Mouse (Mus musculus): ENCODE data around the gene Adgrb3.

Adgrb3 gene

GRCm38 (mm10) chr1:25828971-25829920, at the start of gene Adgrb3:
Gene Adgrb3 (minus strand): TSS chr1:25829707.
- no peak for DNase-seq (ENCODE audit: inconsistent age in 2 of 2, low spot score in 1 of 2)

GRCm38 (mm10) chr1:25877526-25877925, 48.0 kb upstream of the Adgrb3 start:
- DNase-seq (ENCODE audit: inconsistent age in 2 of 2, low spot score in 1 of 2), result no peak

- no peak for DNase-seq (ENCODE audit: inconsistent age in 2 of 2, low spot score in 1 of 2)
These were observed 28.0 kb upstream of the Adgrb3 start for GRCm38 (mm10) chr1:25857473-25857872.

GRCm38 (mm10) chr1:25854451-25854978, 25.0 kb upstream of the Adgrb3 start:
- no peak for DNase-seq (ENCODE audit: inconsistent age in 2 of 2, low spot score in 1 of 2)

- DNase-seq (ENCODE audit: inconsistent age in 2 of 2, low spot score in 1 of 2), result no peak
These were observed 2.8 kb upstream of the Adgrb3 start for GRCm38 (mm10) chr1:25832260-25832659.

- DNase-seq (ENCODE audit: inconsistent age in 2 of 2, low spot score in 1 of 2), result no peak
These were observed 2.0 kb upstream of the Adgrb3 start for GRCm38 (mm10) chr1:25831521-25831900.

- DNase-seq (ENCODE audit: inconsistent age in 2 of 2, low spot score in 1 of 2), result no peak
These were observed 1.4 kb upstream of the Adgrb3 start for GRCm38 (mm10) chr1:25830757-25831520.

GRCm38 (mm10) chr1:25829921-25830751, 629 bp upstream of the Adgrb3 start:
- DNase-seq (ENCODE audit: inconsistent age in 2 of 2, low spot score in 1 of 2), result peak in 1 of 2 experiments; percentile 26

- DNase-seq (ENCODE audit: inconsistent age in 2 of 2, low spot score in 1 of 2), result no peak
These were observed 1.3 kb downstream of the Adgrb3 start for GRCm38 (mm10) chr1:25828071-25828755.

GRCm38 (mm10) chr1:25827436-25827835, 2.1 kb downstream of the Adgrb3 start:
- no peak for DNase-seq (ENCODE audit: inconsistent age in 2 of 2, low spot score in 1 of 2)

GRCm38 (mm10) chr1:25826771-25827170, 2.7 kb downstream of the Adgrb3 start:
- DNase-seq (ENCODE audit: inconsistent age in 2 of 2, low spot score in 1 of 2), result no peak

GRCm38 (mm10) chr1:25824626-25825025, 4.9 kb downstream of the Adgrb3 start:
- no peak for DNase-seq (ENCODE audit: inconsistent age in 2 of 2, low spot score in 1 of 2)

- DNase-seq (ENCODE audit: inconsistent age in 2 of 2, low spot score in 1 of 2), result no peak
These were observed 5.5 kb downstream of the Adgrb3 start for GRCm38 (mm10) chr1:25823961-25824360.

- no peak for DNase-seq (ENCODE audit: inconsistent age in 2 of 2, low spot score in 1 of 2)
These were observed 14.0 kb downstream of the Adgrb3 start for GRCm38 (mm10) chr1:25815491-25815890.

GRCm38 (mm10) chr1:25778784-25779183, 50.7 kb downstream of the Adgrb3 start:
- no peak for DNase-seq (ENCODE audit: inconsistent age in 2 of 2, low spot score in 1 of 2)

- no peak for DNase-seq (ENCODE audit: inconsistent age in 2 of 2, low spot score in 1 of 2)
These were observed 52.0 kb downstream of the Adgrb3 start for GRCm38 (mm10) chr1:25777459-25777858.

GRCm38 (mm10) chr1:25775440-25776130, 53.9 kb downstream of the Adgrb3 start:
- no peak for DNase-seq (ENCODE audit: inconsistent age in 2 of 2, low spot score in 1 of 2)

GRCm38 (mm10) chr1:25768958-25769357, 60.5 kb downstream of the Adgrb3 start:
- no peak for DNase-seq (ENCODE audit: inconsistent age in 2 of 2, low spot score in 1 of 2)

GRCm38 (mm10) chr1:25755265-25755664, 74.2 kb downstream of the Adgrb3 start:
- no peak for DNase-seq (ENCODE audit: inconsistent age in 2 of 2, low spot score in 1 of 2)

- DNase-seq (ENCODE audit: inconsistent age in 2 of 2, low spot score in 1 of 2), result no peak
These were observed 75.0 kb downstream of the Adgrb3 start for GRCm38 (mm10) chr1:25754528-25754927.

Data from adrenal gland, adult (tissue).